Mouse (Mus musculus) erythroid progenitor cell, adult 5-6 weeks (primary cell): ENCODE results near the gene Rcbtb2. TPM values are rescaled to one million over a fixed set of nuclear protein-coding genes. Genes with fewer than 3 reads are reported as not detected.

Experiments
- ATAC-seq: replicated peaks from 2 replicates; pipeline ENCODE4 v1.8.0; 2016; ENCODE audit warnings: moderate number of reproducible peaks, mild to moderate bottlenecking, moderate TSS enrichment, inconsistent platforms; ENCODE audit not compliant: poor library complexity, low FRiP score, severe bottlenecking
- total RNA-seq, 2 experiments: library from RNA; stranded (forward) in 1 of 2; stranded (reverse) in 1 of 2; fragments of 150-400 nt in 1 of 2; fragments of 186-747, 209-891 nt in 1 of 2; gene quantifications; 2 replicates each; pipeline versions ENCODE4 v1.2.3 to v1.2.4; 2015 to 2017; ENCODE audit warnings: low replicate concordance in 2 of 2

Gene Rcbtb2
- total RNA-seq, 2 experiments from 2014 or later = 4.2 to 4.5 TPM

DNA sequence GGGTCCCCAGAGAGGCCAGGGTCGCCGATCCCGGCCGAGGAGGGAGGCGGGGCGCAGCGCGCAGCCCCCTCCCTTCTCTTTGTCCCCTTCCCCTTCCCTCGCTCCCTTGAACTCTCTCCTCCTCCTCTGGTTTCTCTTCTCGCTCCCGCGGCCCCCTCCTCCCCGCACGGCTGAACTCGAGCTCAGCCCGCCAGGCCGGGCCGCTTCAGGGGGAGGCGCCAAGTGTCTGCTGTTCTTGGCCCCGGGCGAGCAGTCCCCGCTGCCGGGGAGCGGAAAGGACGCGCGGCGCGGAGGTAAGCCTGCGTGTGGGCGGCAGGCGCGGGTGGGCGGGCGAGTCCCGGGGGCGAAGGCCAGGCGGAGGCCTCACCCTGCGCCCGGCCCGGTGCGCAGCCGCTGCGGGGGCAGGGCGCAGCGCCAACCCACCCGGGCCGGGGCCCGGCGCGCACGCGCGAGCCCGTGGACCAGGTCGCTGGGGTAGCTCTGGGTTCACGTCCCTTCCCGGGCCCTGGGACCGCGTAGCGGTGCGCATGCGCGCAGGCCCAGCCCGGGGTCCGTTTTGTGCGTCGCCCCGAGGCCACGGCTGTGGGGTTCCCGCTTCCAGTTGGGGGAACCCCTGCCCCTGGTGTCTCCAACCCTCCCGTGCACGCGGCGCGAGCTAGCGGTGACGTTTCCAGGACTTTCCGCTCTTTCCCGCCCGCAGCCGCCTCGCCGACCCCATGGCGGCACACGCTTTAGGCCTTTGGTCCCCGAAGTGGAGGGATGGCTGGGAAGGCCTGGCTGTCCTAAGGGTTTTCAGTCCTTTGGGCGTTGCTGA is 20.3 kb downstream of the Rcbtb2 start:
- 0 out of 2 replicates have a peak, but pooled peaks have one; percentile 39 for ATAC-seq

DNA sequence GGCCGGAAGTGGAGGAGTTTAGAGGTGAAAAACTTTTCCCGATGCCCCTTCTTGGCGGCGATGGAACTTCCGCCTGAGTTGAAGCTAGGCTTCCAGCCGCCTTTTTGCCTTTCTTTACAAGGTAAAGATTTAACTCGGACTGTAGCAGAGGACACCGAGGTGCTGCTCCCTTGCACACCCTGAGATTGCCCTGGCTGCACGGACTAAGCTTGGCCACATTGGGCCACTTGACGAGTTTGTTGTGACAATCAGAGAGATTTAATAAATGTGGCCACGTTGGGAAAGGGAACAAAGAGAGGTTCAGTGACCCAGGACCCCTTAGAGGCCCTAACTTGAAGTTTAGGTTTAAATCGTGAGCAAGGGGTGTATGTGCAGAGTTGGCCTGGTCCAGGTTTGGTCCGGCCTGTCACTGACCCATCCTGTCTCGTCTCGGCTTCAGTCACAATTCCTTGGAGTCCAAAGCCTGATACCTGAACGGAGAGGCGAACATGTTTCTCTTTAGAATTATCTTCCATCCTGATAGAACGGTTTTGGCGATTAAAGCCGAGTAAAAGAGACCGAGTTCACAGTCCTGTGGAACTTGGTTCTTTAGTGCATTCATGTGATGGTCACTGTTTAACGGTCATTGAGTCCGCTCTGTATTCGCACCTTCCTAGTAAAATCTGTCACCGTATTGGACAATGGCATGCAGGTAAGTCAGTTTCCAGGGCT is 21.0 kb downstream of the Rcbtb2 start:
- no peak for ATAC-seq

DNA sequence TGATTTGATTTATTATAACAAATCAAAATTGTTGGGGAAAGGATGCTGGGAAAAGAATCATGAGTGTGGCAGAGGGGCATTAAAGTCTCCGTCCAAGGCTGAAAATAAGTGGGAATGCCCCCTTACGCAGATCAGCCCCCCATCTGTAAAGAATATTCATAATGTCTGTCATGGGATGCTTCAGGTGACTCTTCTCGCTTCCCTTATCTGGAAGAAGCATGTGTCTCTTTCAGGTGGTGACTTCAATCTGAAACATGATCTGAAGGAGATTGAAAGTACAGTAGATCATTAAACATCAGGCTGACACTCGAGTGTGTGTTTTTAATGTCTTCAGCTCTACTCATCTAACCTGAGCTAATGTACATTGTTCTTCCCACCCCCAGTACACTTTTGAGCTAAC is 22.7 kb downstream of the Rcbtb2 start:
- ATAC-seq = no peak

DNA sequence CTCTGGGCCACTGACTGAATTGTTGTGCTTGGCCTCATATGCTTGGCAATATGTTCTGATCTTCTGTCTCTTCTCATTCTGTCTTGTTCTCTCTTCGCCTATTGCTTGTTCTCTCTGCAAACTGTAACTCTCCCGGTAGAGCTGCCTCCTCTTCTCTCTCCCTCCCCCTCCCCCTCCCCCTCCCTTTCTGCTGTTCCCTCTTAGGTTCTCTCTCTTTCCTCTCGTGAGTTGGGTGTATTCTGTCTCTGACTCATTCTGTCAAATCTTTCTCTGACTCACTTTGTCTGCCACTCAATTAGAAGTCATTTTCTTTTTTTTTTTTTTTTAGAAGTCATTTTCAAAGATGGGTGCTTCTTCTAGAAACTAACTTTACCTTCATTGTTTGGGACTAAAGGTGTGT is 23.9 kb downstream of the Rcbtb2 start:
- no peak for ATAC-seq

DNA sequence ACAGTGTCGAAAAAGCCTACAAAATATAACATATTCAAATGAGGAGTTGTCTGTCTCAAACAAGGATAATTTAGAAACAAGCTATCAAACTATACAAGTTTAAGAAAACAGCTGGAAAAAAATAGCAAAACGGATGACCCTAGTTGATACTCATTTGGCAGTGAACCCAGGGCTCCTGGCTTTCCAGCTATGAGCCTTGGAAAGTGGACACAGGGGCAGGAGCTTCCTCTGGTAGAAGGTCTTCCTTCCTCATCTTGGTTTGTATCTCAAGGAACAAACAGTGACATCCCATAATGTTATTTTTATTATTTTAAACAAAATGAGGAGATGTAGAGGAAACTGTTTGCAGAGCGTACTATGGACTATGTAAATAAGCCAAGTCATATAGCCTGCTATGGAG is 25.3 kb downstream of the Rcbtb2 start:
- no peak for ATAC-seq

DNA sequence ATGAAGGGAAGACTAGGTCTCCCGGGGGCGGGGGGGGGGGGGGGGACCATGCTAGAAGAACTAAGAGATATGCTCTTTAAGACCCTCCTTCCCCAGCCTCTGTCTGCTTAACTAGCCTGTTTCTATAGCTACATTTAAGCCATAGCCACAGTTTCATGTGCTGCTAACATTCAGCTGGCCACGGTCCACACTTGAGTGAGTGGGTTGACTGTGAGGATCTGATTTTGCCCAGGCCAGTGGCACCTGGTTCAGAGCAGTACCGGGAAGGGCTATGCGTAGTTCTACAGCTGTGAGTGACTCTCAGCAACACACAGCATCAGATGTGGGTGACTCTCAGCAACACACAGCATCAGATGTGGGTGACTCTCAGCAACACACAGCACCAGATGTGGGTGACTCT is 38.5 kb downstream of the Rcbtb2 start:
- no peak for ATAC-seq

DNA sequence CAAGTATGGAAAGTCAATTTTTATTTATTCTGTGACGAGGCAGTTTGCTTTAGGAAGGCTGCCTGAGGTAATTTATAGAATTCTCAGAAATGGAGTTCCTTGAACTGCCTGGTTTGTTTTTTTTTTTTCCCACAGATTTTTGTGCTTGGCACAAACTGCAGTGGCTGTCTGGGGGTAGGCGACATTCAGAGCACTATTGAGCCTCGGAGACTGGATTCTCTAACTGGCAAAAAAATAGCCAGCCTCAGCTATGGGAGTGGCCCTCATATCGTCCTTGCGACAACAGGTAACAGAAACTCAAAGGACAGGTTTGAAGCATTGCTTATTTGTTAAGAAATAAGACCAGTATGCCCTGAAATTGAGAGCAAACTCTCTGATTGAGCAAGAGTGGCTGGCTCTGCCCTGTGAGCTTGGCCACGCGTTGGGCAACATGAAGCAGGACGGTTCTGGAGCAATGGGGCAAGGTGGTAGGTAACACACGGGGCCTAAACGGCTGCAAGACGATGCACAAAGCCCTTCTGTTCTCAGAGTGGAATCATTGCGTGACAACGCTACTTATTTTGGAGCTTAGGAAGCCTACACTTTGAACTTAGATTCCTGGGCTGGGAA is 39.5 kb downstream of the Rcbtb2 start:
- ATAC-seq = no peak

DNA sequence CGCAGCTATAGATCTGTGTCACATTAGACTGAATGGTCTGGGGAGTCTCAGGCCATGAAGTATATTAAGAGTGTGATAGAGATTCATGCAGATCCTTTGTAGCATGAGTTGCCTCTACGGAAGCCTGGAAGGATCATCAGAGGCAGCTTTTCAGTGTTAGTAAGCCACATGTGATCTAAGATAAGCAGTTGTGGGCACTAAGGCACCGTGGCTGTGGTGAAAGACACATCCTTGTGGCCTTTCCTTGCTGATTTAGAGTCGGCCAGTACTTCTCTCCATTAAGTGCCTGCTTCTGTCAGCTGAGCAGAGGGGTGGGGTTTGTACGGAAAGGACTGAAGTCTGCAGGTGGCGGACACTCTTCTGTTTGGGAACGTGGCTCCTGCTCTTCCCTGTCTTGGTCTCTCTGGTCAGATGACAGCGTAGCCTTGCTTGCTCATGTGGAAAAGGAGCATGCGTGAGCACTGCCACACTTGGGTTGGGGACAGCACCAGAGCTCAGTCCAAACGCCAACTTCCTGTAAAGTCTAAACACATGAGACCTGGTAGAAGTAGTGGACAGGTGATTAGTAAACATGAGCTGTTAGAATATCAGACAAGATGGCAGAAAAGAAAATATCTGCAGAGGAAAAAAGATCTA is 40.6 kb downstream of the Rcbtb2 start:
- no peak for ATAC-seq

DNA sequence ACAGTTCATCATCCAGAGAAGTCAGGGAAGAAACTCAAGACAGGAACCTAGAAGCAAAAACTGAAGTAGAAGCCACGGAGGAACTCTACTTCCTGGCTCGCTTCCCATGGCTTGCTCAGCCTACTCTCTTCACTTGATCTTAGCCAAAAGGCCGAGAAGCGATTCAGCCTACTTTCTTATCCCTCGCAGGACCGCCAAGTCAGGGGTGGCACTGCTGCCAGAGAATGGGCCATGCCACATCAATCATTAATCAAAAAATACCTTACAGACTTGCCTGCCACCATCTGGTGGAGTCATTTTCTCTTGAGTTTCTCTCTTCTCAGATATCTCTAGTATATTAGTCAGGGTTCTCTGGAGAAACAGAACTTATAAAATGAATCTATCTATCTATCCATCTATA is 42.3 kb downstream of the Rcbtb2 start:
- ATAC-seq = no peak

DNA sequence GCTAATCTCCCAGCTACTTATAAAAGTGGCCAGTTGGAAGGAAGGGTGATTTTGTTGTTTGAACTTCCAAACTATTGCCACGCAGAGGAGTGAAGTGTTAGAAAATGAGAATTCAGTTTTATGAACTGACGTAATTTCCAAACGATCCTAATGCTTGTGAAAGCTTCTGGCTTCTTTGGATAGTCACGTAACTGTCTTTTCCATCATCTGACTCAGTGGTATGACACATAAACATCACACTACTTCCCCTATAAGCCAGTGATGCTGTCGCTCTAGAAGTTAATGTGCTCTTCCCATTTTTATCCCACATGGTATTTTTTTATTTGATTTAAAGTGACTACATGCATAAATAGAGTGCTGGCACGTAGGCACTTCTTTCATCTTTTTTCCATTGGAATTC is 45.8 kb downstream of the Rcbtb2 start:
- no peak for ATAC-seq

DNA sequence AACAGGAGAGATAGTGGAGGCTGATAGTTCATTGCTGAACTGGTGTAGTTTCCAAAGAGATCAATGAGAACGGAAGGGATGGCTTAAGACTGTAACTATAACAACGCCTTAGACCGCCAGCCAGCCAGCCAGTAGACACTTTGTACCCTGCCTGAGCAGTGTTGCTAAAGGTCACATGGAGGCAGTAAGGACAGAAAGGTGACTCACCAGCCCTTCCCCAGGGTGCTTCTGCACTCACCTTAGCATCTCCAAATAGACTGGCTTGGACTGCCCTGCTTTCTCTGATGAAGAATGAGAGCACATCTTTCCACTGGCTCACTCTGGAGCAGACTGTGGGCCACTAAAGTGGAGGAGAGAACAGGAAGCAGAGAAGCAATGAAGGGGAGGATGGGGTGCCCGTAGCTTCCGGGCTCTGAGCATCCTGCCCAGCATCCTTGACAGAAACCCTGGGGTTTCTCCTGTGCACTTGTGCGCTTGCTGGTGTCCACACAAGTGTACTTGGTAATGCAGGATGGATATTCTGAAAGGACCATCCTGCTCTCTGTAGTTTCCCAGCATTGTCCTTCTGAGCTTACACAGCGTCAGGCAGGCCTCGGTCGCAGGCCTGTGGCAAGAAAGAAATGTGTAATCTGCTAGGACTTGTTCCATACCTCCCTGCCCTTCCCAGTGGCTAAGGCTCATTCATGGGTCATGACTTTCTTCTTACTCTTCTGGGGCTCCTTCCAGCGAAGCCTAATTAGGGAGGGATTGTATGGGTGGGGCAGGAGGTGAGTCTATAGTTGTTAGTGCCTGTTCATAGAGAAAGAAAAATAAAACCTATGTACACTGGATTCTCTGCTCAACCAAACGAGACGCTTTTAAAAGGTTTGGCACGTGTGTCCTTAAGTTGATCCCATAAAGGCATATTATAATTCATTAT is 47.3 kb downstream of the Rcbtb2 start:
- no peak for ATAC-seq

DNA sequence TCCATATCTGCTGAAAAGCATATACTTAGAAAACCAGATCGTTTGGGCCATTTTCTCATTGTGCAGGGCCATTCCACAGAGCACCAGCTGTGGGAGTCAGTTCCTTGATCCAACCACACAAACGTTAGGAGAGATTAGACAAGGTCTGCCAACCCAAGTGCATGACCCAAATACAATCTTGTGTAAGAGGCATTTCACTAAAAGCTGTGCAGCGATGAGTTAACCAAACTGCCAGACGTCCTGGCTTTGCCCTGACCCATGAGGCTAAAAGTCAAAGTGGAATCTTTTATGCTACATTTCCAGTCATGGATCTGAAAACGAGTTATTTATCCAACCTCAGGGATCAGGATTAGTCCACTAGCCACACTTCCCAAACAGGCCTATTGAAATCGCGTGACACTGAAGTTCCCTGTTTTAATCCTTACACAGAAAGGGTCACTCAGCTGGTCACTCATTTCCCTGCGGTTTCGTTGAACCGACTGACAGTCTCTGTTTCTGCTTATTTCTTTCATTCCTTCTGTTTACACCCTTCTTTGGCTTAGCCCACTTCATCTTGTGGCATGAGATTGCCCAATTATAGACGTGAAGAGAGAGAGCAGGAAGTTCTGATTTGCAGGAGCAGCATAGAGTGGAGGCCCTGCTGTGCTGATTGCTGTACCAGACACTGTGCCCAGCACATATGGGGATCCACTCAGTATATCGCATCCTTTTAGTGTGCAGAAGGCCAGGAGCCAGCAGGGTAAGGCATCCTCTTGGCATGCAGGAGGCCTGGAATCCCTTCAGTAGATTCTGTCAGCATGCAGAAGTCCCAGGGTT is 49.6 kb downstream of the Rcbtb2 start:
- no peak for ATAC-seq

DNA sequence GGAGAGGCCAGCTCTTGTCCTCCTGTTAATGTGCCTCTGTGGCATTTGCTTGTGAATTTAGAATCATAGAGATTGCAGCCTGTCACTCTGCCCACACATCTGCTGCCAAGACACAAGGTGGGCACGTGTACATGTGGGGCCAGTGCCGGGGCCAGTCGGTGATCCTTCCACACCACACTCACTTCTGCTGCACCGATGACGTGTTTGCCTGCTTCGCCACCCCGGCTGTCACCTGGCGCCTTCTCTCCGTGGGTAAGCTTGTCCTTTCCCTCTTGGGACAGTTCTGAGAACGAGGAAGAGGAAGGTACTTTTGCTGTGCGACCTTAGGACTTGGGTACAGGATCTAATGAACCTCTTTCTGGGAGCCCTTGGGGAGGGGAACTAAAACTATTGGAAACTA is 50.8 kb downstream of the Rcbtb2 start:
- ATAC-seq = no peak

DNA sequence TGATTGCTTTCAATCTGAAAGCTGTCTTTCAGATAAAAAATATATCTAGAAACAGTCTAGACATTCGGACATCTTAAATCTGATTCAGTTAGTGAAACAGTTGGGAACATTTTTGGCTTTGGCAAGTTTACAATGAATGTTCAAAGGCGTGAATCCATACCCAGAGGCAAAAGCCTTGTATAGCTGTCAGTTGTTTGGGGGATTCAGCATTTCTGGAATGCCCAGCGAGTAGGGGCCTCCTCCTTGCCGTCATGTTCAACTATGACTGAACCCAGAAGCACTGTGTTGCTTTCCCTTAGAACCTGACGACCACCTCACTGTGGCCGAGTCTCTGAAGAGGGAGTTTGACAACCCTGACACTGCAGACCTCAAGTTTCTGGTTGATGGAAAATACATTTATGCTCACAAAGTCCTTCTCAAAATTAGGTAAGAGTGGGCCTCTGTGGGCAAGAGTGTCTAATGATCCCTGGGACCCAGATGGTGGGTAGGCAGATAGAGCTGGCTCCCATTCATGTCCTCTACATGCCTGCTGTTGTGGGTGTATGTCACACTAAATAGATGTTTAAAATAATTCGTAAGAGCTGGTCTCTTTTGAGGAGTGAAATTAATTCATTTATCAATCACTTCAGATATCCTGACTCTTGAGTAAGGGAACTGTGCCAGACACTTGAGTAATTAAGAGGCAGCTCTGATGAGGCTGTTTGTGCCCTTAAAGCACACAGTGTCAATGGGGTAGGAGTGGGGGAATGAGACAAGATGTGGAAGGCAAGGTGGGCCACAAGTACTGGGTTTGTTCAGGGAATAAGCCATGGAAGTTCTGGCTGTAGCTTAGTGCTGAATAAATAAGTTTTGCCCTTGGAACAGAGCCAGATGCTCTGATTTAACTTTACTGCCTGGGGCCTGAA is 51.5 kb downstream of the Rcbtb2 start:
- ATAC-seq = no peak

DNA sequence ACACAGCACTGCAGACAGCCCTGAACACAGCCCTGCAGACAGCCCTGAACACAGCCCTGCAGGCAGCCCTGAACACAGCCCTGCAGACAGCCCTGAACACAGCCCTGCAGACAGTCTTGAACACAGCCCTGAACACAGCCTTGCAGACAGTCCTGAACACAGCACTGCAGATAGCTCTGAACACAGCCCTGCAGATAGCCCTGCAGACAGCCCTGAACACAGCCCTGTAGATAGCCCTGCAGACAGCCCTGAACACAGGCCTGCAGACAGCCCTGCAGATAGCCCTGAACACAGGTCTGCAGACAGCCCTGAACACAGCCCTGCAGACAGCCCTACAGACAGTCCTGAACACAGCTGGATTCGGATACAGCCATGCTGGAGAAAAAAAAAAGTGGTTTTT is 52.2 kb downstream of the Rcbtb2 start:
- ATAC-seq = no peak

DNA sequence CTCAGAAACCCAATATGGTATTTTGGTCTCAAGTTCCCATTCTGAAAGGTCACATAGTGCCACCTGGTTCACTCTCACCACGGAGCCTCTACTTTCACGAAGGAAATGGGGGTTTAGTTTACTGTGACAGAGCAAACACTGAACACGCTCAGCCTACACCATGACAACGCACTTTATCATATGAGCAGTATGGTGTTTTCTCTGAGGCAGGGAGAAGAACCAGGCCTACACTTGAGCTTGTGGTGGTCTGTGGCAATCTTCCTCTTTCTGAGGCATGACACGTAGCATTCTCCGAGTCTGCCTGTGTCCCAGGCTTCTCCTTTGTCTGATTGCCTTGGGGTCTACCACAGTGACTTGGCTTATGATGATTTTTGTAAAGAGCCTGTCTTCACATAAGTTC is 53.0 kb downstream of the Rcbtb2 start:
- ATAC-seq = 0 out of 2 replicates have a peak, but pooled peaks have one; percentile 30

DNA sequence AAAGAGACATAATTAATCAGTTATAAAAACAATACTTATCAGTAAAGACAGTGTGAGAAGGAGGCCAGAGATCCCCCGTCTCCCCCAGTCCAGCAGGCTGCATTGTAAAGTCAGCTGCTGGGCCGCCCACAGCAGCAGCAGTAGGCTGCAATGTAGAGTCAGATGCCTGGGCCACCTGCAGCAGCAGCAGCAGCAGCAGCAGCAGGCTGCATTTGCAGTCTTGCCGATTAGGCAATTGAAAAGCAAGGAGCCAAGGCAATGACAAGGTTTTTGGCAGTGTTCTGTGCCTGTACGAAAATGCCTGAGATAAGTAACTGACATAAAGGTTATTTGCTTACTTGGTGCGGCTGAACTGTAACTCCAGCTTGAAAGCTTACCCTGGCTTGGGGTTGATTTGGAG is 53.4 kb downstream of the Rcbtb2 start:
- no peak for ATAC-seq

DNA sequence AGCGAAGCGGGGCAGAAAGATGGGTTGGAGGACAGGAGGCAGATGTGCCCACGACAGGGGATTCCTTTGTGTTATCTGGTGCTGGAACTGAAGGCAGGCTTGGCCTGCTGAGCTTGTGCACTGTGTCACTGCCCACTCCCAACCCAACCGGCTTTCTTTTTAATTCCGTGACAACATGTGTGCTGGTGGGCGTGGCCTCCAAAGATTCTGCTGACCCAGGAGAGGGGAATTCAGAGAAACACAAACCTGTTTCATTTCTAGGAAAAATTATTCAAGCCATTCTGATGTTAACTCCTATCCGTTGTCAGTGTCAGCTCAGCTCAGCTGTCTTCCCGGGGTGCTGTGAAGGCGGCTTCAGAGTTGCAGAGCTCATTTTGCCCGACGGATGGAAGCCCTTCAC is 55.1 kb downstream of the Rcbtb2 start:
- ATAC-seq = no peak
